Comparison of ENCODE assay signal across 16 mouse cellular contexts in genomic region chr16:75586466-75586865, GRCm38 (mm10). TPM values are rescaled to one million over a fixed set of nuclear protein-coding genes. Genes with fewer than 3 reads are reported as not detected.
"Had no signal": no experiment of that assay in that cellular context is flagged by ENCODE, and none has a peak within 500 bp of the region (broad histone marks: within the 10 kb centered on the region; RNA-seq: fewer than 3 reads in every experiment).

No protein-coding gene starts in this region.

- H3K4me2 ChIP-seq: limb, embryonic 13.5 days had no signal

- H3K27ac ChIP-seq: layer of hippocampus, adult 2 months; limb, embryonic 13.5 days; liver, embryonic 14.5 days had no signal

- ATAC-seq: inflammation-experienced regulatory T-cells, adult 6 months had no signal

- H3K4me3 ChIP-seq: layer of hippocampus, adult 2 months; limb, embryonic 13.5 days had no signal

- H3K36me3 ChIP-seq: limb, embryonic 13.5 days had no signal

- H3K9ac ChIP-seq: limb, embryonic 13.5 days; liver, embryonic 14.5 days had no signal

- H3K9me3 ChIP-seq: limb, embryonic 13.5 days had no signal

- H3K27me3 ChIP-seq: limb, embryonic 13.5 days had no signal

- DNase-seq: left cerebral cortex, postnatal 4 days; lung, adult 18-20 months; right cerebral cortex, adult 18-20 months; right cerebral cortex, postnatal 25 days; thymus, postnatal 14 days had no signal

- H3K4me1 ChIP-seq: limb, embryonic 13.5 days had no signal

RNA-seq across cellular contexts. Expression of gene Lipi, which starts 0.6 kb away (rescaled TPM):
- total RNA-seq: left cerebral cortex, adult 18-20 months; left cerebral cortex, postnatal 10 days; left cerebral cortex, postnatal 4 days; liver, adult 2 months had no signal
- polyA plus RNA-seq: inflammation-experienced regulatory T-cells, adult 6 months; liver, adult 2 months; liver, embryonic 14.5 days; lung, embryonic 16.5 days; neural tube, embryonic 14.5 days; small intestine, adult 2 months; stomach, embryonic 16.5 days had no signal

RNA-seq across cellular contexts. Expression of gene Rbm11, which starts 6.2 kb away (rescaled TPM):
- total RNA-seq: liver, adult 2 months had no signal
- polyA plus RNA-seq: liver, adult 2 months; small intestine, adult 2 months had no signal
